Mouse (Mus musculus) liver, adult (tissue): ENCODE data around the gene Sec24b.

Source experiments
- GATA4 ChIP-seq: IDR thresholded peaks from 2 replicates; pipeline ENCODE4 v1.6.1; 2014; ENCODE audit warnings: mild to moderate bottlenecking, low read length; ENCODE audit not compliant: insufficient replicate concordance

Gene Sec24b

DNA sequence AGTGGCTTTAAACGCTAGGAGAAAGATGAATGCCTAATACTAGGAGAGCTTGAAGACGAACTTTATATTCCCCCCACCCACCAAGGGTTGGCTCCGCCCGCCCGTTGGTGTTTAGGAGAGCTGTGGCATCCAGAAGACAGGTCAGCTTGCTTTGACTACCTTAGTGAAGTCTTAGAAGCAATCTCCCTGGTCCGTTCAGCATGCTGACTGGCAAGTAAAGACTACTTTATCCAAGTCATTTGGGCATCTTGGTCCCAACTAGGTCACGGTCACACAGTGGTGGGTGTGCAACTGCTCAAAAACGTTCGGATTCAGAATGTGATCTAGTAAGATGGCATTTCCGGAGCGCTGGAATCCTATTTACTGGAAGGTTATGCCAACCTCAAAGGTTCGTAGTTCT, at the start of gene Sec24b:
Gene Sec24b, minus strand, starts transcription at position 273 of the 400 bp plus-strand sequence.
- no peak for TF ChIP-seq GATA4

DNA sequence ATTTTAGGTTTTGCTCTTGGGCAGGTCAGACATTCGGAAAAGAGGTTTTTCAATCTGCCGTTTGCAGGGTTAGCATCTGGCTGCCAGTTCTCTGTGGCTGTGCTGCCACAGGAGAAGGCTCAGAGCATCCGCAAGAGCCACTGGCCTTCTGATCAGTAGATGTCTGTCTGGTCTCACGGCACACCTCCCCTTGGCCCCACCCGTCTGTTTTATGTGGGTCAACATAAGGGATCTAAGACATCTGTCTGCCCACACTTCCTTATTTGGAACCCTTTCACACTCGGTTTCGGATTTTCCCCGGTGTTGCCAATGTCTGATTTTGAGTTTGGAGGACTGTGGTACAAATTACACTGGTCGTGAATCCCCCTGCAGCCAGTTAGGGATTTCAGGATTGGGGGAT, 43.1 kb upstream of the Sec24b start:
- TF ChIP-seq GATA4 = no peak

DNA sequence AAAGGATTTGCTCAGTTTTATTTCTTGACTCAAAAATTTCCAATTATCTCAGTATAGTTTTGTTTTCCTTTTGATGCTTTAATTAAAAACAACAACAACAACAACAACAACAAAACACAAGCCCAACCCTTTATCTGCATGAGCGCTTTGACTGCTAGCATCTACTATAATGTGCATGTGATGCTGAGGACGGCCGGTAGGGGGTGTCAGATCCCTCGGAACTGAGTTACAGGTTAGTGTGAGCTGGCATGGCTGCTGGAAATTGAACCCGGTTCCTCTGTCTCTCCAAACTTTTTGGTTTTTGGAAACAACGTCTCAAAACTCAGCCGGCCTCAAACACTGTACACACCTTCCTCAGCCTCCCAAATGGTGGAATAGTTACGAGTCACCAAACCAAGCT, 42.1 kb upstream of the Sec24b start:
- TF ChIP-seq GATA4 = no peak

DNA sequence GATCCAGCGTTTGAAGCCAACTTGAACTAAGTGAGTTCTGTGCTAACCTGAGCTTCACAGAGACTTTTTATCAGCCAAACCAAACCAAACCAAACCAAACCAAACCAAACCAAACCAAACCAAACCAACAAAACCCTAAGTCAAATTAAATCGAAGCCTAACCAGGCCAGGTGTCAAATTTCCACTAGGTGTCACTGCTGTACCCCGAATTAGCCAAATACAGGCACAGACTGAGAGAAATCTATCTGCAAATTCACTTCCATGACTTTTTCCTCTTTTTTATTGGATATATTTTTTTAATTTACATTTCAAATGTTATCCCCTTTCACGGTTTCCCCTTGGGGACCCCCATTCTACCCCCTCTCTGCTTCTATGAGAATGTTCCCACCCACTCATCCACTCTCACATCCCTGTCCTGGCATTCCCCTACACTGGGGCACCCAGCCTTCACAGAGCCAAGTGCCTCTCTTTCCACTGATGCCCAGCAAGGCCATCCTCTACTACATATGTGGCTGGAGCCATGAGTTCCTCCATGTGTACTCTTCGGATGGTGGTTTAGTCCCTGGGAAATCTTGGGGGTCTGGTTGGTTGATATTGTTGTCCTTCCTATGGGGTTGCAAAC, 33.9 kb upstream of the Sec24b start:
- no peak for TF ChIP-seq GATA4

DNA sequence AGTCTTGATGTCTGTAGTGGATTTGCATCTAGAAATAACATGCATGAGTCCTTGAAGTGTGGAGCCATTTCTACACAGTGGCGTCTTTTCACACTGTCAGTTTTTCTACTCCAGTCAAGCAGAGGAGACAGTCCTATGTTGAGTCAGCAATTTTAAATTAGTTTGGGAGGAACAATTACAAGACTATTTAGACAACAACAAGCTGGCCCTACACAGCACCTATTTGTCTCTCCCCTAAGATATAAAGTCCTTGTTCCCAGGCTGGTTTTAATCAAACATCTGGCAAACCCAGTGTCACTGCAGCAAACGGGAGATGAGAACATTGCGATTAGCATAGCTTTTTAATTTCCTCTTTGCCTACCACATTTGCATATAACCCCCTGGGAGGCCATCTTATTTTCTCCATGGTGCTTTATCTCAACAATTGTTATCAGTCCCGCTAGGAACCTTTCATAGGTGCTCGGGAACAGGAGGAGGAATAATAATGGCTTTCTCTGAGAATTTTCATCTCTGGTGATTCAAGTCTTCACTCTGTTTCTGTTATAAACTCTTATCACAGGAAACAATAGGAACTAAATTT, 32.9 kb upstream of the Sec24b start:
- no peak for TF ChIP-seq GATA4

DNA sequence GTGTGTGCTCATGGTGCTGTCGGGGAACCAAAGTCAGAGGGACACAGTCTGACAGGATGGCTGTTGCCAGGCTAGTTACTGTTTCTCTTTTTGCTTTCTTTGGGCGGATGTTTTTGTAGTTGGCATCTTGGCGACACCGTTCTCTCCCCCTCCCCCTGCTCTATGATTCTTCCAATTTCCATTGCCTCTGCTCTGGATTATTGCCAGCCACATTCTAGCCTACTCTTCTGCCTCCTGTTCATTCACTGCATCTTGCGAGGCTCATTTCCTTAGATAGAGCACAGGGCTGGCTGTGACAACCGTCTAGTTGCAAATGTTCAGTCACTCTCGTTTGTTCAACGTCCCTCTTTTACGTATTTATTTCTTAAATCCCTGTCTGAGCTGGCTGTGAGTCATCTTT, 29.1 kb upstream of the Sec24b start:
- TF ChIP-seq GATA4 = no peak

DNA sequence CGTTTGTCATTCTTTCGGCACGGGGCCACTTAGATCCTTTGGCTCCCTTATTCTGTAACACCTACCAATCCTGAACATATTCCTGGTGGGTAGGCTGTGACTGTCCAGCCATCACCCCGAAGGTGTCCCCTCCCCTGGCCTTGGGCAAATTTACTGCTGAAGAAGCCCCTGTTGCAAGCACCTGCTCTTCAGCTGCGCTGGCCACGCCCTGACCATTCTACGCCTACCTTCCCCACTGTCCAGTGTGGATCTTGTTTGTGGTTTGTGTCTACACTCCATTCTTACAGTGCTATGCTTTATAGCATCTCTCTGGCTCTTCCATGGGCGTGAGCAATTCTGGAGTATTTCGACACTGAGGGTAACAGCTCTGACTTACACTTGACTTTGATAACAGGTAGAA, 27.3 kb upstream of the Sec24b start:
- TF ChIP-seq GATA4 = no peak

DNA sequence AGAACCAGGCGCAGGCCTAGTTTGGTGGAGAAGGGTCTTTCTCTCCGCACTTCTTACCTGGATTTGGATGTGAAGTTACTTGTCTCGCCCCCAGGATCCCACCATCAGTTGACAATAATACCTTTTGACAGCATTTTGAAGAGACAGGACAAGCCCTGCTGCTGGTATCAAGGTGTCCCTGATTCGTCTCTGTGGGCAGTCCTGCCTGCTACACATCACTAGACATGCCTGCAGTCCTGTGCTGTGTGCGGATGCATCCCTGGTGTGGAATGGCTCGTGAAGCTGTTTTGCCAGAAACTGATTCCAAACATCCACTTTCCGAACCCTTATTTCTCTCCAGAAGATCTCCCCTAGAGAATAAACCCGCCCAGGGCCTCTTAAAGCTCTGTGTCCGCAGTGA, 26.1 kb upstream of the Sec24b start:
- TF ChIP-seq GATA4 = no peak

DNA sequence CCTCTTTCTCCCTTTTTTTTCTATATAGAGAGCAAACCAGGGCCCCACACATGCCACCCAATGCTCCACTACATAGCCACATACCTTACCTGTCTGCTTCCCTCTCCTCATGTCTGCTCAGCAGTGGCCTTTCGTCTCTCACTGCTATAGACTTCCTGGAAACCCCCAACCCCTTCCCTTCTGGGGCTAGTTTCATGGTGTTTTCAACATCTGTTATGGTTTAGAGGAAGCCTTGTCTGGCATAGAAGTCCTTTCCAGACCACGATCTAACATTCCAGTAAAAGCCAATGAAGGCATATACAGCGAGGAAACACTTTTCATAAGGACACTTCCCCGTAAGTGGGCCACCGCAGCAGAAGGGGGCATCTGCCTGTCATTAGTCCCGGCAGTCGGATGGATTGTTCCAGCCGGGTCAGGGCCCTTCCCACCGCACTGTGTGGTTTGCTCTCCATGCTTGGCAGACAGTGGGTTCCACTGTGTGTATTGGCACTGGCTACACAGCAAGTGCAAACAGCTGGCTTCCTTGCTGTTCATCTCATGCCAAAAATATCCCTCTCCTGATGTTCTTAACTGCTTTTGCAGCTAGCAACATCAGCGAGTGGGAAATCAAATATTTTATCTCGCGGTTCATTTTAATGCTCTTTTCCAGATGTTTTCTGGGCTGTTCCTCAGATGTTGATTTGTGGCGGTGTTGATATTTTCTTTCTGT, 25.2 kb upstream of the Sec24b start:
- no peak for TF ChIP-seq GATA4

DNA sequence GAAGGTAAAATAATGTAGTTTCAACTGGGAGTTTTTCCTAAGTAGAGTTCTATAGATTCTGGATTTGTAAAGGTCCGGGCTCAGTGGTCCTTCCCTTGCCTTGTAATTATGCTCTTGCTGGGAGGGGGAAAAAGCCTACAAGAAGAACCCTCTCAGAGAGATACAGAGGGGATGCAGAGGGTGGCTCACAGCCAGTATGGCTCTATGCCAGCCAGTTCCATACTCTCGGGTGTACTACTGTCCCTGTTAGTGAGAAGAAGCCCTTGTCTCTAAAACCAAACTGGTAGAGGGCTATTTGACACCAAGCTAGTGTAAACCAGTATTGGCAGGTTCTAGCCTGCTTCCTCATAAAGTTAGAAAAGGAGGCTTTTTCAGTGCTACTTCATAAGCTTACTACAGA, 22.0 kb upstream of the Sec24b start:
- no peak for TF ChIP-seq GATA4

DNA sequence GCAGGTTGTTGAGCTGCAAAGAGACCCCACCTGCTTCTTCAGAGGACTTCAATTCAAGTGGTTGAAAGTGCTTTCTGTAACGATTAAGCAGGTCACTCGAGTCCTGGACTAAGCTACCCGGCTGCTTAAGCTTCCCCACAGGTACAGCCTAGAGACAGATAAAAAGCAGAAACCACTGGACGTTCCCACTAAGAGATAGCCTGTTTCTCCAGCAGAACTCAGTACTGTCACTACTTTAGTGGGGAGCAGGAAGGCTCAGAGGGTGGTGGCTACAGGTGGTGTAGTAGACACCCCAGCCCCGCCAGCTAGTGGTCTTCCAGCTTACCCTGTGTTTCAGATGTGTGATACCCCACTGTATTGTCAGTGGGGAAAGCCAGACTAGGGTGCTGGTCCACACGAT, 19.3 kb upstream of the Sec24b start:
- no peak for TF ChIP-seq GATA4

DNA sequence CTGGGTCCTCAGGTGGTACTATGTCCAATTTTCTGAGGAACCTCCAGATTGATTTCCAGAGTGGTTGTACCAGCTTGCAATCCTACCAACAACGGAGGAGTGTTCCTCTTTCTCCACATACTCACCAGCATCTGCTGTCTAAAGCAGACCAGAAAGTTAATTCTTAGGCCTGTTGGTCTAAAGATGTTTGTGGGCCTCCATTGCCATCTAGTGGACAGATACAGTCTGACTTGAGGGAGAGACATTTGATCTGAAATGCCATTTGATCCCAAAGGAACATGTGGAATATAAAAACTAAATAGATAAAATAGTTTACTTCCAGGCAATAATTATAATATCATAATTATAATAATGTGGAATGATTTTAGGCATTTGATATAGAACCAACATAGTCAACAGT, 18.4 kb upstream of the Sec24b start:
- TF ChIP-seq GATA4 = no peak

DNA sequence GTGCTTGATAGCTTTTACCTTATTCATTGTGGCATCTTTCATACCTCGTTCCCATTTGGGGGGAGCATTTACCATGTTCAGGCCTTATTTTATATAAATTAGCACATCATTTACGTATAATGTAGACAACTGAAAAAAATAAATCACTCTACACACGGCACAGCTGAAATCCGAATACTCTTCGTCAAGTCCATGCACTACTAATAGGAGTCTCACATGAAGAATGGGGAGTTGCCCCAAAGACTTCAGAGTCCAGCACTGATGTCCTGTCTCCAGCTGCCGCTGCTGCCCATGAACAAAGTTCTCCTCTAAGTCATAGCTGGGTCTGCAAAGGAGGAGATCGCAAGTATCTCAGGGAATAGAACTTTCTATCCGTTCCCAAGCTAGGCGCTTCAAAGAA, 15.9 kb upstream of the Sec24b start:
- no peak for TF ChIP-seq GATA4

DNA sequence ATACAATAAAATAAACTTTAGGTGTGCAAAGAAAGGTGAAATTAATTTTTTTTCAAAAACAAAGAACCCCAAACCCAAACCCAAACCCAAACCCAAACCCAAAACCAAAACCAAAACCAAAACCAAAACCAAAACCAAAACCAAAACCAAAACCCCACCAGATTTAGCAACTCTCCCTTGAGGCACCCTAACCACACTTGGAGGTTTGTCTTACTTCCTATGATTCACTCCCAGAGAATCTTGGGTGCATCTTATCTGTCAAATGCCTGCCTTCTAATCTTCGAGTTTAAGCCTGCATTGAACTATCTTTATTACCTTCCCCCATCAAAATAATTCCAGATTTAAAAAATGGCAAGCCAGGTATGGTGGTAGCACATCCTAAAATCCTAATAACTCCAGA, 14.4 kb upstream of the Sec24b start:
- TF ChIP-seq GATA4 = no peak

DNA sequence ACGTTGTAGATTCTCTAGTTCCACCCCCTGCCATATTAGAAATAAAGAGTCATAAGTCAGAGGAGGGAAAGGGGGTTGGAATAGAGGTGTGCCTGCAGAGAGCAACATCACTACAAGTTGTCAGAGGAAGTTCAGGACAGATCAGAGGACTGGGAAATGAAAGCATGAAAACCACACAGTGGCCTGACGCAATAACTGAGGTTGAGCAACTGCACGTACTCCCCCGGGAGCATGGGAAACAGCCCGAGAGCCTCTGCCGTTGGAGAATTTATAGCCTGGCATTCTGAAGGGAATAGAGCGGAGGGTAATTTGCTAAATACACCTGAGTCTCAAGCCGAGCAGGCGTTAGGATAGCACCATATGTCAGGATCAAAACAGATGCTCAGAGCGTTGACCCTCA, 11.7 kb upstream of the Sec24b start:
- no peak for TF ChIP-seq GATA4

DNA sequence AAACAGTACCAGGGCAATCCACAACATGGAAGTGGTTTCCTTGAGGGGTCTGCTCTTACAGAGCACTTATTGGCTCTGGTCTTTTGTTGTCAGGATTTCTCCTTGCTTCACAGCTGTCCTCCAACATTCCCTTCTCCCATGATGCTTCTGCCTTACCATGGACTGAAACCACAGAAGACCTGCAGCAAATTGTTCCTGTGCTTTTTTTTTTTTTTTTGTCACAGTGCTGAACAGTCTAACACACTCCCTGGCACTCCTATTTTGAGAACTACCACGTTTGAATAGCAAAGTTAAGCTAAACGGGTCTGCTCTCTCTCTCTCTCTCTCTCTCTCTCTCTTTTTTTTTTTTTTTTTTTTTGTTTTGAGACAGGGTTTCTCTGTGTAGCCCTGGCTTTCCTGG, 10.6 kb upstream of the Sec24b start:
- no peak for TF ChIP-seq GATA4

DNA sequence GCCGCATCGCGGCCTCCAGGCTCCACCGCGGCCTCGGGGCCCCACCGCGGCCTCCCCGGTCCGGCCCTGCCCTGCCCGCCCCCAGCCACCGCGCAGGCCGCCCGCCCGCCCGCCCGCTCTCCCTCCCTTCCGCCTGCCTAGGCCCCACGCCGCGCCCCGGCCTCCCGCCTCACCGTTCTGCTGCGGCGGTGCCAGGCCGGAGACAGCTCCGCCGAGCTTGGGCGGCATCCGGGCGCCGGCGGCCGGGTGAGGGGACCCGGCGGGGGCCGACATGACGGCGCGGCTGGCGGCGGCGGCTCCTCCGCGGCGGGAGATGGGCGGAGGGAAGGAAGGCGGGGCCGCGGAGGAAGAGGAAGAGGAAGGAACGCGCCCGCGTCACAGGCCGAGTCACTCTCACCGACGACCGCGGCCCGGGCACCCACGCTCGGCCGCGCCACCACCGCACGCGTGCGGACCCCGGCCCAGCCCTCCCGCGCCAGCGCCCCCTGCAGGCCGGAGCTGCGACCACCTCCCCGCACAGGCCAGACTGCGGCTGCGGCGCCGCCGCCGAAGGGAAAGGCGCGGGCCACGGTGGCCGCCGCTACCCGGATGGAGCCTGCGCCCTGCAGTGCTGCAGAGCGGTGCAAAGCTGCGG, 840 bp downstream of the Sec24b start:
- TF ChIP-seq GATA4 = no peak

DNA sequence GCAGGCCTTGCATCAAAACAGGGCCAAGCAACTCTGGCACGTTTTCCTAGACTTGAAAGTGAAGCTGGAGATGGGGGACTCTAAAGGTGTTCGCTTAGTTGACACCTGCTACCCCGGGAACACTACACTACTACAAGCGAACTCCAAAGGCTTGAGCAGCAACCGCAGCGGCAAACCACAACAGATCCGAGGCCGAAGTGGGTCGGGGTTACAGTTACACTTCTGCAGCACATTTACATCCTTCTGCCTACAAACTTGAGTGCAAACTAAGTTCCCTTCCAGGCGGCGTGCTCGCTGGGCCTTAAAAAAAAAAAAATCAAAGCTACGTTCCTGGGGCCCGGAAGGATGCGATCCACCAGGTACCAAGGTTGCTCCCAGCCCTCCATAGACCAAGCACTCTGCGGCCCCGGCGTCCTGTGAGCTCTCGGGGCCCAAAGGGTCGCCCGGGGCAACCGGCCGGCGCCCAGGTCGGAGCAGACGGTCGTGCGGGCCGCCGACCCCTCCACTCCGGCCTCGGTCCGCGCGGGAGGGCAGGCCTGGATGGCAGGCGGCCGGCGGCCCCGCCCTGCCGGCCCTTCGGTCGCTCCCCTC, 1.5 kb downstream of the Sec24b start:
- TF ChIP-seq GATA4 = no peak
